Mouse (Mus musculus): Measurements from ENCODE around the gene Sh3kbp1. TPM values are rescaled to one million over a fixed set of nuclear protein-coding genes. Genes with fewer than 3 reads are reported as not detected.

Sh3kbp1 gene
- polyA plus RNA-seq, 2 experiments: 4.0 to 9.9 TPM

GRCm38 (mm10) chrX:159702850-159703249 lies 75.8 kb downstream of the Sh3kbp1 start:
- H3K4me3 ChIP-seq (ENCODE audit: insufficient read depth in 1 of 2, low read depth in 2 of 2, low read length in 2 of 2): no peak overlapping the region
- WGBS (ENCODE audit: insufficient replicate concordance): 44% methylated on average over 2 of the region's 2 CpGs
- H3K9me3 ChIP-seq (ENCODE audit: control insufficient read depth, low read length): no peaks in the 10 kb centered on the region
- H3K36me3 ChIP-seq (replicated peaks; ENCODE audit: control insufficient read depth, insufficient read depth, low read depth): no peaks in the 10 kb centered on the region
- no peaks in the 10 kb centered on the region for H3K4me1 ChIP-seq (replicated peaks; ENCODE audit: control insufficient read depth in 2 of 2, insufficient read depth in 2 of 2, low read length in 1 of 2)
- H3K4me2 ChIP-seq (ENCODE audit: low read depth): no peak overlapping the region
- H3K27me3 ChIP-seq (ENCODE audit: control insufficient read depth, insufficient read depth, low read length): no peaks in the 10 kb centered on the region
- H3K9ac ChIP-seq (replicated peaks): no peak overlapping the region
- DNase-seq (ENCODE audit: low read depth in 3 of 3, low spot score in 3 of 3): no peak
- no peak for TF ChIP-seq EP300 (IDR thresholded peaks at IDR 0.05; ENCODE audit: low read depth)
- TF ChIP-seq CTCF (IDR thresholded peaks at IDR 0.05; ENCODE audit: low read depth): no peak
- no peak overlapping the region for H3K27ac ChIP-seq
- no peak for ATAC-seq (ENCODE audit: insufficient read depth)

GRCm38 (mm10) chrX:159704381-159705004 lies 77.4 kb downstream of the Sh3kbp1 start:
- 55% methylated on average over 4 of the region's 4 CpGs for WGBS (ENCODE audit: insufficient replicate concordance)
- H3K4me2 ChIP-seq (ENCODE audit: low read depth): no peak overlapping the region
- no peak for DNase-seq (ENCODE audit: low read depth in 3 of 3, low spot score in 3 of 3)

GRCm38 (mm10) chrX:159705412-159705811 lies 78.3 kb downstream of the Sh3kbp1 start:
- 66% methylated on average over 2 of the region's 2 CpGs for WGBS (ENCODE audit: insufficient replicate concordance)
- Histone ChIP-seq H3K9me3 (ENCODE audit: control insufficient read depth, low read length) (no peaks in the 10 kb centered on the region), H3K4me2 (ENCODE audit: low read depth) (no peak overlapping the region), H3K4me1 (replicated peaks; ENCODE audit: control insufficient read depth in 2 of 2, insufficient read depth in 2 of 2, low read length in 1 of 2) (peaks cover 0 to 7% of the 10 kb centered on the region in 2 experiments; a peak in 2 of 4 replicates), H3K27me3 (ENCODE audit: control insufficient read depth, insufficient read depth, low read length) (no peaks in the 10 kb centered on the region), H3K9ac (replicated peaks) (no peak overlapping the region), H3K4me3 (ENCODE audit: insufficient read depth in 1 of 2, low read depth in 2 of 2, low read length in 2 of 2) (no peak overlapping the region), H3K27ac (no peak overlapping the region), H3K36me3 (replicated peaks; ENCODE audit: control insufficient read depth, insufficient read depth, low read depth) (no peaks in the 10 kb centered on the region)
- DNase-seq (ENCODE audit: low read depth in 3 of 3, low spot score in 3 of 3) (no peak), ATAC-seq (ENCODE audit: insufficient read depth) (no peak)
- TF ChIP-seq CTCF (IDR thresholded peaks at IDR 0.05; ENCODE audit: low read depth) (no peak), EP300 (IDR thresholded peaks at IDR 0.05; ENCODE audit: low read depth) (no peak)

More at GRCm38 (mm10) chrX:159704381-159705004, 77.4 kb downstream of the Sh3kbp1 start:
- H3K9me3 ChIP-seq (ENCODE audit: control insufficient read depth, low read length): no peaks in the 10 kb centered on the region
- peaks cover 0 to 3% of the 10 kb centered on the region in 2 experiments; a peak in 1 of 4 replicates for H3K4me1 ChIP-seq (replicated peaks; ENCODE audit: control insufficient read depth in 2 of 2, insufficient read depth in 2 of 2, low read length in 1 of 2)
- no peak for TF ChIP-seq EP300 (IDR thresholded peaks at IDR 0.05; ENCODE audit: low read depth)
- no peak for TF ChIP-seq CTCF (IDR thresholded peaks at IDR 0.05; ENCODE audit: low read depth)
- H3K27ac ChIP-seq: no peak overlapping the region
- no peaks in the 10 kb centered on the region for H3K27me3 ChIP-seq (ENCODE audit: control insufficient read depth, insufficient read depth, low read length)
- H3K9ac ChIP-seq (replicated peaks): no peak overlapping the region
- no peak overlapping the region for H3K4me3 ChIP-seq (ENCODE audit: insufficient read depth in 1 of 2, low read depth in 2 of 2, low read length in 2 of 2)
- H3K36me3 ChIP-seq (replicated peaks; ENCODE audit: control insufficient read depth, insufficient read depth, low read depth): no peaks in the 10 kb centered on the region
- ATAC-seq (ENCODE audit: insufficient read depth): no peak

GRCm38 (mm10) chrX:159708076-159708830 lies 81.2 kb downstream of the Sh3kbp1 start:
- Histone ChIP-seq H3K4me1 (replicated peaks; ENCODE audit: control insufficient read depth in 2 of 2, insufficient read depth in 2 of 2, low read length in 1 of 2) (peaks cover 0 to 13% of the 10 kb centered on the region in 2 experiments; a peak in 2 of 4 replicates), H3K9me3 (ENCODE audit: control insufficient read depth, low read length) (no peaks in the 10 kb centered on the region), H3K27ac (no peak overlapping the region), H3K9ac (replicated peaks) (no peak overlapping the region), H3K36me3 (replicated peaks; ENCODE audit: control insufficient read depth, insufficient read depth, low read depth) (no peaks in the 10 kb centered on the region), H3K4me2 (ENCODE audit: low read depth) (no peak overlapping the region), H3K27me3 (ENCODE audit: control insufficient read depth, insufficient read depth, low read length) (no peaks in the 10 kb centered on the region), H3K4me3 (ENCODE audit: insufficient read depth in 1 of 2, low read depth in 2 of 2, low read length in 2 of 2) (no peak overlapping the region)
- TF ChIP-seq EP300 (IDR thresholded peaks at IDR 0.05; ENCODE audit: low read depth) (no peak), CTCF (IDR thresholded peaks at IDR 0.05; ENCODE audit: low read depth) (no peak)
- WGBS (ENCODE audit: insufficient replicate concordance): 41% methylated on average over 8 of the region's 8 CpGs
- ATAC-seq (ENCODE audit: insufficient read depth): no peak
- DNase-seq (ENCODE audit: low read depth in 3 of 3, low spot score in 3 of 3): no peak

GRCm38 (mm10) chrX:159709296-159709695 lies 82.2 kb downstream of the Sh3kbp1 start:
- Histone ChIP-seq H3K9ac (replicated peaks) (no peak overlapping the region), H3K36me3 (replicated peaks; ENCODE audit: control insufficient read depth, insufficient read depth, low read depth) (no peaks in the 10 kb centered on the region), H3K4me1 (replicated peaks; ENCODE audit: control insufficient read depth in 2 of 2, insufficient read depth in 2 of 2, low read length in 1 of 2) (peaks cover 0 to 13% of the 10 kb centered on the region in 2 experiments; a peak in 2 of 4 replicates), H3K9me3 (ENCODE audit: control insufficient read depth, low read length) (no peaks in the 10 kb centered on the region), H3K4me2 (ENCODE audit: low read depth) (no peak overlapping the region), H3K4me3 (ENCODE audit: insufficient read depth in 1 of 2, low read depth in 2 of 2, low read length in 2 of 2) (no peak overlapping the region), H3K27ac (no peak overlapping the region), H3K27me3 (ENCODE audit: control insufficient read depth, insufficient read depth, low read length) (no peaks in the 10 kb centered on the region)
- no peak for ATAC-seq (ENCODE audit: insufficient read depth)
- WGBS (ENCODE audit: insufficient replicate concordance): 76% methylated on average over 6 of the region's 6 CpGs
- DNase-seq (ENCODE audit: low read depth in 3 of 3, low spot score in 3 of 3): no peak
- TF ChIP-seq EP300 (IDR thresholded peaks at IDR 0.05; ENCODE audit: low read depth) (no peak), CTCF (IDR thresholded peaks at IDR 0.05; ENCODE audit: low read depth) (no peak)

Data from liver, embryonic 14.5 days (tissue).